Mouse (Mus musculus): ENCODE results near the gene Rflna.

- TF ChIP-seq POLR2A (IDR thresholded peaks at IDR 0.05; ENCODE audit: low read depth, low read length) (no peak), NELFE (IDR thresholded peaks at IDR 0.05; ENCODE audit: low read depth, low read length) (no peak), CTCF (conservative IDR thresholded peaks at IDR 0.05 in 1 of 2, IDR thresholded peaks at IDR 0.05 in 1 of 2; ENCODE audit: low read depth in 2 of 2, low read length in 2 of 2) (no peak), POLR2AphosphoS2 (IDR thresholded peaks at IDR 0.05; ENCODE audit: low read depth, low read length) (no peak), TCF12 (IDR thresholded peaks at IDR 0.05; ENCODE audit: low read depth, low read length) (no peak)
These were observed 39.0 kb upstream of the Rflna start for GRCm38 (mm10) chr5:124963806-124964672.
